Mouse (Mus musculus) cerebellum, adult 2 months (tissue): ENCODE measurements around the gene Stim2.

Source experiments
- CTCF ChIP-seq: fragments of 200-500 bp; IDR thresholded peaks from 2 replicates; pipeline ENCODE4 v1.5.1; 2011; ENCODE audit warnings: low read depth, mild to moderate bottlenecking, control low read depth, low read length, moderate library complexity, borderline replicate concordance; ENCODE audit not compliant: insufficient read depth
- POLR2A ChIP-seq: fragments of 200-500 bp; IDR thresholded peaks from 2 replicates; pipeline ENCODE4 v1.6.1; 2011; ENCODE audit warnings: low read length, control low read depth, borderline replicate concordance; ENCODE audit not compliant: insufficient read depth

GRCm38 (mm10) chr5:53992616-53993015 is 5.7 kb upstream of the Stim2 start:
- TF ChIP-seq CTCF, result no peak
- TF ChIP-seq POLR2A, result no peak
